Mouse (Mus musculus) G1E (cell line): ENCODE results near the gene March6. TPM values are rescaled to one million over a fixed set of nuclear protein-coding genes. Genes with fewer than 3 reads are reported as not detected.

Source experiments
- ATAC-seq: 2 replicates; pipeline ENCODE4 v1.8.0; 2016; ENCODE audit warnings: mild to moderate bottlenecking; ENCODE audit not compliant: insufficient number of reproducible peaks, poor library complexity, low FRiP score, severe bottlenecking; ENCODE audit errors: extremely low read depth
- DNase-seq: peaks from one replicate; pipeline ENCODE4 v3.0.0; 2012; ENCODE audit warnings: low spot score
- H3K27me3 ChIP-seq: 2 replicates; pipeline ENCODE4 v1.6.1; 2012; ENCODE audit warnings: mild to moderate bottlenecking, low read length, inconsistent platforms; ENCODE audit not compliant: insufficient read depth
- H3K36me3 ChIP-seq: replicated peaks from 2 replicates; pipeline ENCODE3; 2012; ENCODE audit warnings: mild to moderate bottlenecking, inconsistent platforms
- H3K4me1 ChIP-seq: 2 replicates; pipeline ENCODE4 v1.6.1; 2012; ENCODE audit warnings: low read depth, low read length, inconsistent platforms, mixed read lengths; ENCODE audit not compliant: insufficient read depth
- H3K4me3 ChIP-seq: 2 replicates; pipeline ENCODE4 v1.5.1; 2012; ENCODE audit warnings: low read depth, mild to moderate bottlenecking, inconsistent platforms, low read length, moderate library complexity, mixed read lengths
- H3K9me3 ChIP-seq: replicated peaks from 2 replicates; pipeline ENCODE4 v1.6.1; 2012; ENCODE audit warnings: inconsistent platforms
- CTCF ChIP-seq: IDR thresholded peaks from 2 replicates; pipeline ENCODE4 v1.5.1; 2012; ENCODE audit warnings: low read depth, low read length, inconsistent platforms, mixed read lengths
- GATA1 ChIP-seq: IDR thresholded peaks from 2 replicates; pipeline ENCODE4 v1.6.1; 2012; ENCODE audit warnings: borderline replicate concordance, low read length, inconsistent platforms, mixed read lengths
- GATA2 ChIP-seq: IDR thresholded peaks from 2 replicates; pipeline ENCODE4 v1.6.1; 2012; ENCODE audit warnings: low read depth, low read length, inconsistent platforms, borderline replicate concordance
- POLR2AphosphoS5 ChIP-seq: IDR thresholded peaks from 2 replicates; pipeline ENCODE4 v1.6.1; 2012; ENCODE audit warnings: low read depth, low read length, inconsistent platforms; ENCODE audit not compliant: insufficient replicate concordance
- TAL1 ChIP-seq: conservative IDR thresholded peaks from 2 replicates; pipeline ENCODE4 v1.6.1; 2012; ENCODE audit warnings: low read depth, low read length, inconsistent platforms, mixed read lengths
- polyA plus RNA-seq: library from polyadenylated mRNA; stranded (reverse); fragments of >175 nt; gene quantifications from 2 replicates; pipeline ENCODE4 v1.2.3, GENCODE M21; 2012
- total RNA-seq, 2 experiments: library from RNA; stranded (forward) in 1 of 2; stranded (reverse) in 1 of 2; fragments of 200-1000 nt in 1 of 2; fragments of >200 nt in 1 of 2; fragmentation: Nextera tagmentation in 1 of 2; gene quantifications; 2 replicates each; pipeline ENCODE4 v1.2.3; 2014 to 2017

Gene March6
- total and polyA plus RNA-seq, 3 experiments = 44.3 to 64.9 (median 61.1) TPM

- Histone ChIP-seq H3K9me3 (no peaks in the 10 kb centered on the region), H3K4me1 (0 out of 2 replicates have a peak, but pooled peaks cover 1% of the 10 kb centered on the region), H3K27me3 (no peaks in the 10 kb centered on the region), H3K36me3 (peaks cover 87% of the 10 kb centered on the region), H3K4me3 (no peak overlapping the region)
- ATAC-seq (no peak), DNase-seq (no peak)
- TF ChIP-seq GATA1 (no peak), CTCF (no peak), GATA2 (no peak), POLR2AphosphoS5 (no peak), TAL1 (no peak)
These were observed 65.0 kb downstream of the March6 start for GRCm38 (mm10) chr15:31465806-31466205.

GRCm38 (mm10) chr15:31460571-31460970 lies 70.3 kb downstream of the March6 start:
- Histone ChIP-seq H3K4me3 (no peak overlapping the region), H3K36me3 (peaks cover 88% of the 10 kb centered on the region), H3K9me3 (no peaks in the 10 kb centered on the region), H3K27me3 (no peaks in the 10 kb centered on the region), H3K4me1 (peaks cover 5% of the 10 kb centered on the region)
- ATAC-seq = no peak
- DNase-seq = no peak
- TF ChIP-seq CTCF (no peak), TAL1 (no peak), GATA1 (no peak), POLR2AphosphoS5 (no peak), GATA2 (no peak)

GRCm38 (mm10) chr15:31458081-31458480 lies 72.8 kb downstream of the March6 start:
- peaks cover 21% of the 10 kb centered on the region for H3K4me1 ChIP-seq
- DNase-seq (no peak), ATAC-seq (no peak)
- H3K36me3 ChIP-seq = peaks cover 76% of the 10 kb centered on the region
- no peaks in the 10 kb centered on the region for H3K27me3 ChIP-seq
- TF ChIP-seq GATA1 = no peak
- TF ChIP-seq TAL1 = no peak
- TF ChIP-seq CTCF = no peak
- TF ChIP-seq GATA2 = no peak
- no peak for TF ChIP-seq POLR2AphosphoS5
- H3K9me3 ChIP-seq = no peaks in the 10 kb centered on the region
- no peak overlapping the region for H3K4me3 ChIP-seq

GRCm38 (mm10) chr15:31456381-31456780 lies 74.5 kb downstream of the March6 start:
- Histone ChIP-seq H3K9me3 (no peaks in the 10 kb centered on the region), H3K4me3 (no peak overlapping the region), H3K36me3 (peaks cover 59% of the 10 kb centered on the region), H3K27me3 (no peaks in the 10 kb centered on the region), H3K4me1 (peaks cover 36% of the 10 kb centered on the region)
- ATAC-seq (no peak), DNase-seq (no peak)
- TF ChIP-seq POLR2AphosphoS5 = no peak
- no peak for TF ChIP-seq TAL1
- TF ChIP-seq GATA1 = no peak
- no peak for TF ChIP-seq GATA2
- no peak for TF ChIP-seq CTCF

- Histone ChIP-seq H3K36me3 (peaks cover 44% of the 10 kb centered on the region), H3K4me1 (peaks cover 43% of the 10 kb centered on the region), H3K4me3 (no peak overlapping the region), H3K27me3 (0 out of 2 replicates have a peak, but pooled peaks cover under 1% of the 10 kb centered on the region), H3K9me3 (no peaks in the 10 kb centered on the region)
- TF ChIP-seq TAL1 = no peak
- TF ChIP-seq GATA2 = no peak
- TF ChIP-seq GATA1 = no peak
- no peak for TF ChIP-seq CTCF
- TF ChIP-seq POLR2AphosphoS5 = no peak
- DNase-seq (no peak), ATAC-seq (no peak)
These were observed 76.0 kb downstream of the March6 start for GRCm38 (mm10) chr15:31454861-31455295.

- no peak for TF ChIP-seq TAL1
- no peak for TF ChIP-seq POLR2AphosphoS5
- no peak for TF ChIP-seq GATA1
- no peak for TF ChIP-seq CTCF
- no peak for TF ChIP-seq GATA2
These were observed 76.6 kb downstream of the March6 start for GRCm38 (mm10) chr15:31454096-31454860.

More at GRCm38 (mm10) chr15:31454096-31454860, 76.6 kb downstream of the March6 start:
- Histone ChIP-seq H3K4me3 (no peak overlapping the region), H3K27me3 (peaks cover 6% of the 10 kb centered on the region), H3K36me3 (peaks cover 38% of the 10 kb centered on the region), H3K9me3 (no peaks in the 10 kb centered on the region), H3K4me1 (peaks cover 49% of the 10 kb centered on the region)
- ATAC-seq (no peak), DNase-seq (no peak)
